Mouse (Mus musculus) stomach, postnatal 0 days (tissue): ENCODE data around the gene Pde6d. TPM values are rescaled to one million over a fixed set of nuclear protein-coding genes. Genes with fewer than 3 reads are reported as not detected.

Experiments used
- ATAC-seq: fragments of 200-750 bp; cut with Nextera tagmentation; 2 replicates; pipeline ENCODE4 v1.8.0; 2017; ENCODE audit not compliant: low FRiP score, low TSS enrichment
- DNase-seq: peaks from one replicate; pipeline ENCODE4 v3.0.0-alpha.2; 2016; ENCODE audit warnings: low spot score
- H3K27ac ChIP-seq: fragments of 300-500 bp; sonication (generic); replicated peaks from 2 replicates; pipeline ENCODE4 v1.5.1; 2014; ENCODE audit warnings: mild to moderate bottlenecking, control low read depth
- H3K27me3 ChIP-seq: fragments of 300-500 bp; sonication (generic); 2 replicates; pipeline ENCODE4 v1.6.1; 2014; ENCODE audit warnings: low read length; ENCODE audit not compliant: control insufficient read depth, insufficient read depth
- H3K36me3 ChIP-seq: fragments of 300-500 bp; sonication (generic); 2 replicates; pipeline ENCODE4 v1.6.1; 2014; ENCODE audit warnings: low read length, mixed read lengths; ENCODE audit not compliant: control insufficient read depth, insufficient read depth
- H3K4me1 ChIP-seq: fragments of 300-500 bp; sonication (generic); replicated peaks from 2 replicates; pipeline ENCODE4 v1.6.1; 2014; ENCODE audit warnings: antibody characterized with exemption; ENCODE audit not compliant: control insufficient read depth, insufficient read depth
- H3K4me2 ChIP-seq: fragments of 300-500 bp; sonication (generic); replicated peaks from 2 replicates; pipeline ENCODE4 v1.6.1; 2014; ENCODE audit warnings: low read depth, mild to moderate bottlenecking, control low read depth, moderate library complexity
- H3K4me3 ChIP-seq: fragments of 300-500 bp; sonication (generic); 2 replicates; pipeline ENCODE4 v1.5.1; 2014; ENCODE audit warnings: low read depth, low read length, control low read depth
- H3K9ac ChIP-seq: fragments of 300-500 bp; sonication (generic); 2 replicates; pipeline ENCODE4 v1.6.1; 2014; ENCODE audit warnings: mild to moderate bottlenecking, low read length, control low read depth, mixed read lengths
- H3K9me3 ChIP-seq: fragments of 300-500 bp; sonication (generic); 2 replicates; pipeline ENCODE4 v1.6.1; 2016; ENCODE audit warnings: low read length; ENCODE audit not compliant: control insufficient read depth
- CTCF ChIP-seq: IDR thresholded peaks from 2 replicates; pipeline ENCODE4 v1.5.1; 2016; ENCODE audit warnings: antibody characterized with exemption, low read depth, mild to moderate bottlenecking, moderate library complexity
- EP300 ChIP-seq: optimal IDR thresholded peaks from 2 replicates; pipeline ENCODE3; 2016; ENCODE audit warnings: antibody characterized with exemption
- WGBS: fragments of 180-500 bp; shearing (Covaris S2); extraction: QIAGEN DNeasy Blood & Tissue Kit; methylation state at CpG from one replicate; pipeline ENCODE4 v1.1.7; 2014; 5-methylcytosine and 5-hydroxymethylcytosine counted together
- polyA plus RNA-seq: library from polyadenylated mRNA; unstranded; fragments of >200 nt; fragmentation: Nextera tagmentation; extraction: Ambion mirVana; gene quantifications from 2 replicates; pipeline ENCODE4 v1.2.1, GENCODE M21; 2015

Pde6d gene
- polyA plus RNA-seq, 1 experiment from 2014 or later: 33.6 TPM

DNA sequence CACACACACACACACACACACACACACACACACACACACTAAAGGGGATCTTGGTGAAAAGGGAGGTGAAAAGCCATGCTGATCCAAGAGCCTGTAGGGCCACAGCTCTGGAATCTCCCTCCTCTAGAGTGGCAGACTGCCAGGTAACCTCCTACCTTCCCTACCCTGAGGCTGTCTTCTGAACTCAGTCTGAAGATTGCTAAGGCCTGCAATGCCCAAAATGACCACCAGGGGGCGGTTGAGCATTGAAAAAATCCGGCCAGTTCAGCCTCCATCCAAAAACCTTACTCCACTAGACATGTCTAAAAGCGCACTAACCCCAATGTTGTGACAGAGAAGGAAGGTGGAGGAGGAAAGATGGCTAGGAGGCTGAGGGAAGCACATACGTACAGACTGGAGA is 80.9 kb downstream of the Pde6d start:
- TF ChIP-seq CTCF (peak; percentile 99), EP300 (no peak)
- peak overlapping the region; percentile 53 for H3K27ac ChIP-seq
- H3K27me3 ChIP-seq: no peaks in the 10 kb centered on the region
- H3K4me3 ChIP-seq: no peak overlapping the region
- ATAC-seq (peak; percentile 28), DNase-seq (peak; percentile 94)
- no peaks in the 10 kb centered on the region for H3K9me3 ChIP-seq
- H3K36me3 ChIP-seq: no peaks in the 10 kb centered on the region
- 4% methylated on average over 4 of the region's 4 CpGs for WGBS
- H3K4me1 ChIP-seq: peaks cover 30% of the 10 kb centered on the region
- no peak overlapping the region for H3K4me2 ChIP-seq
- no peak overlapping the region for H3K9ac ChIP-seq

DNA sequence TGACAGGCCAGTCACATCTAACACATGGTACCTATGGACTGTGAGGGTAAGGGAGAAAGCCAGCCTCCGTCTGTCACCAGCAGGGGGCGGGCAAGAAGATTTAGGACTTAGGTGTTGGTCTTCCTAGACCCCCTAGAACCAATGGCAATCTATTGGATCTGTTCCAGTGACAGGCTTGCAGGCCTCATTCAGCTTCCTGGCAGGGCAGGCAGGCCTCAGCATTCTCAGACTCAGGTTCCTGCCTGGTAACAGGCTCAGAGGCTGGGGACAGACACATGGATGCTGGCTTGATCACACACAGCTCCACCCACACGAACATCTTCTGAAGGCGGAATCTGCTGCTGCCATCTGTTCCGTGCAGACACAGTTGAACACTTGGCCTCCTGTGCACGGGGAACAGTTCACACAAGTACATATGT is 81.3 kb downstream of the Pde6d start:
- TF ChIP-seq EP300 (no peak), CTCF (peak; percentile 77)
- no peak overlapping the region for H3K4me2 ChIP-seq
- DNase-seq (peak; percentile 64), ATAC-seq (no peak)
- H3K4me3 ChIP-seq: no peak overlapping the region
- 24% methylated on average over 6 of the region's 6 CpGs for WGBS
- H3K9ac ChIP-seq: no peak overlapping the region
- H3K36me3 ChIP-seq: no peaks in the 10 kb centered on the region
- H3K4me1 ChIP-seq: peaks cover 30% of the 10 kb centered on the region
- peak overlapping the region; percentile 53 for H3K27ac ChIP-seq
- no peaks in the 10 kb centered on the region for H3K27me3 ChIP-seq
- no peaks in the 10 kb centered on the region for H3K9me3 ChIP-seq

DNA sequence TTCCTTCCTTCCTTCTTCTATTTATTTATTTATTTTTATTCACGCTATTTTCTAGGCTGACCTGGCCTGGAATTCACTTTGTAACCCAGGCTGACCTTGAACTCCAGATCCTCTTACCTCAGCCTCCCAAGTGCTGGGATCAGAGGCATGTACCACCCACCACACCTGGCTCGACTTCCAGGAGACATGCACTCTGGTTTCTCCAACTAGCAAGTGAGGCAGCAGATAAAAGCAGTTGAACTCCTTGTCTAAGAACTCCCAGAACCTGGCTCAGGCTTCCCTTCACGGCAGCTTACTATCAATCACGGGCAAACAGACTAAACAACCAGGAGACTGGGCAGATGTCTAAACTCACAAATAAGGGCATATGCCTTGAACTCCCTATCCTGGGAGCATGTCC is 81.7 kb downstream of the Pde6d start:
- WGBS: 51% methylated on average over 4 of the region's 4 CpGs
- Histone ChIP-seq H3K4me2 (no peak overlapping the region), H3K27ac (peak overlapping the region; percentile 53), H3K9ac (no peak overlapping the region), H3K27me3 (no peaks in the 10 kb centered on the region), H3K4me1 (peaks cover 30% of the 10 kb centered on the region), H3K36me3 (no peaks in the 10 kb centered on the region), H3K9me3 (no peaks in the 10 kb centered on the region), H3K4me3 (no peak overlapping the region)
- TF ChIP-seq CTCF (no peak), EP300 (no peak)
- ATAC-seq (no peak), DNase-seq (no peak)

DNA sequence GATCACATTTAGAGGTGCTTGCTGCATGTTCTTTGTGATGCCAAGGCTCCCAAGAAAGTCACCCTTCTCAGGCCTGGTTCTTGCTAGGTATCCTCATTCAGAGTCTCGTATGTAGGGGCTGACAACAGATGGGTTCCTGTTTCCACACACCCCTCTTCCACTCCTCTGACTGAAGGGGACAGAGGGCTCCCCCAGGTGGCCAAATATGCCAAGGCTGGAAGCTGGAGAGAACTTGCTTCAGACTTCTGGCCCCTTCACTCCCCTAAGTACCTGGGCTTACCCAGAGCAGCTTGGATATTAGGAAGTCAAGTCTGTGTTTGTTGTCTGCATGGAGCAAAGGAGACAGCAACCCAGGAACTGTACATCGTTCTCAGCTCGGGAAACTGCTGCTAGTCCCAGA is 82.5 kb downstream of the Pde6d start:
- no peaks in the 10 kb centered on the region for H3K27me3 ChIP-seq
- H3K4me2 ChIP-seq: no peak overlapping the region
- TF ChIP-seq CTCF (peak; percentile 89), EP300 (no peak)
- WGBS: 31% methylated on average over 3 of the region's 3 CpGs
- H3K9me3 ChIP-seq: no peaks in the 10 kb centered on the region
- no peak overlapping the region for H3K27ac ChIP-seq
- DNase-seq: peak; percentile 74
- H3K36me3 ChIP-seq: no peaks in the 10 kb centered on the region
- peaks cover 22% of the 10 kb centered on the region for H3K4me1 ChIP-seq
- ATAC-seq: no peak
- H3K4me3 ChIP-seq: no peak overlapping the region
- H3K9ac ChIP-seq: no peak overlapping the region

DNA sequence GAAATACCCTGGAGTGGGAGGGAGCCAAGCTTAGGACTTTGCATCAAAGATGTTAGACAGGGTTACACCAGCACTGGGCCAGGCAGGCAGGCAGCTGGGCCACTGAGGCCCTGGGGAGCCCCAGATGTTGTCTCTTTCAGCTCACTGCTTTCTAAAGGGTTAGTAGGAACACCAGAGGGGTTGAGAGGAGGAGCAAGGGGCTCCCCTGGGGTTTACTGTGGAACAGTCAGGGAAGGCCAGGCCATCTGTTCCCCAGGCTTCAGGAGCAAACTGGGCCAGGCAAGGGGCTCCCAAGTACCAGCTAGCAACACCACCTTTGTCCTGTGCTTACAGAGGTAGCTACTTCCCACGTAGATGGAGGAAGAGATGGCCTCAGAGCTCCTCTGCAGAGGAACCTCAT is 83.8 kb downstream of the Pde6d start:
- DNase-seq: no peak
- TF ChIP-seq CTCF: no peak
- no peak for TF ChIP-seq EP300
- Histone ChIP-seq H3K9ac (no peak overlapping the region), H3K4me3 (no peak overlapping the region), H3K4me1 (peaks cover 20% of the 10 kb centered on the region; the same call in 1 of the 2 replicates), H3K27ac (peak overlapping the region; percentile 83), H3K36me3 (no peaks in the 10 kb centered on the region), H3K9me3 (no peaks in the 10 kb centered on the region), H3K27me3 (no peaks in the 10 kb centered on the region), H3K4me2 (no peak overlapping the region)
- no peak for ATAC-seq
- 67% methylated on average over 1 of the region's 1 CpGs for WGBS

DNA sequence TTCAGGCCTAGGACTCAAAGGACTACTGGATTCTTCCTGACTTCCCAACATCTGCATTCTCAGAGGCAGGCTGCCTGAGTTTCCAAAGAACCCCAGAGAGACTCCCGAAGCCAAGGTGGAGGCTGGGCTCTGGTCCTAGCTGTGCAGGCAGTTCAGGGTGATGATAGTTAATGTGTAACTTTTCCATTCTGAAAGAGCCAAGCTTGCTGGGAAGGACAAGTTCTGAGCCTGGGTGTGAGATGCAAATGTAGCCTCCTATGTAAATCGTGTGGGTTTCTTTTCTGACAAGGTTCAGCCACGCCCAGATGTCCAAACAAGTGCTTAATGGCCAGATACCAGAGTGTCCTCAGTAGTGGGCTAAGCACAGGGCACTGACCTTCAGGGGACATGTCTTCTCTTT is 84.4 kb downstream of the Pde6d start:
- Histone ChIP-seq H3K4me2 (no peak overlapping the region), H3K9ac (0 out of 2 replicates have a peak overlapping the region, but pooled peaks have one; percentile 18), H3K36me3 (no peaks in the 10 kb centered on the region), H3K9me3 (no peaks in the 10 kb centered on the region), H3K27me3 (no peaks in the 10 kb centered on the region), H3K4me3 (no peak overlapping the region), H3K27ac (peak overlapping the region; percentile 83), H3K4me1 (peaks cover 15% of the 10 kb centered on the region; the same call in 1 of the 2 replicates)
- ATAC-seq: peak; percentile 56
- 33% methylated on average over 3 of the region's 3 CpGs for WGBS
- TF ChIP-seq CTCF (no peak), EP300 (no peak)
- peak; percentile 60 for DNase-seq
